Mouse (Mus musculus) lung, postnatal 0 days (tissue): Measurements from ENCODE around the gene Gm7579.

Source experiments
- CTCF ChIP-seq: IDR thresholded peaks from 2 replicates; pipeline ENCODE4 v1.5.1; 2016; ENCODE audit warnings: antibody characterized with exemption, mild to moderate bottlenecking
- EP300 ChIP-seq: IDR thresholded peaks from 2 replicates; pipeline ENCODE4 v1.6.1; 2016; ENCODE audit warnings: antibody characterized with exemption, mild to moderate bottlenecking, control low read depth

DNA sequence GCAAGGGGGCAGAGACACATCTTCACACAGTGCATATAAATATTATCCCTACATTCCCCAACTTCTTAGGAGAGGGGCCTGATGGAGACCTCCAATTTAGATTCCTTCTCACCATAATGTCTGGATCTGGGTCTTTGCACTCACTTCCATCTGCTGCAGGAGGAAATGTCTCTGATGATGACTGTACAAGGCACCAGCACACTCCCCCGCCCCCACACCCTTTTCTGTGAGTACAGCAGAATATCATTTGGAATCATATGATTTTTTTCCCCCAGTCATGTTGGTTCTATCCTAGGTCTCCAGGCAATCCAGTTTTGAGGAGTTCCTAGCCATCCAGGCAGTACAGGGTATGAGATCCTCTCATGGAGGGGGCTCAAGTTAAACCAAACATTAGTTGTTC, 33.0 kb upstream of the Gm7579 start:
- TF ChIP-seq CTCF: no peak
- no peak for TF ChIP-seq EP300
